Mouse (Mus musculus) right cerebral cortex, postnatal 25 days (tissue): ENCODE measurements around the gene Sgtb.

Experiments
- DNase-seq: peaks from one replicate; pipeline ENCODE4 v3.0.0; 2022

Gene Sgtb

GRCm38 (mm10) chr13:104109288-104109815 lies at the start of gene Sgtb, which contains the start of gene Nln:
Sgtb (plus strand) TSS chr13:104109741.
Nln (minus strand) TSS chr13:104109614.
- DNase-seq, result peak; percentile 88

DNA sequence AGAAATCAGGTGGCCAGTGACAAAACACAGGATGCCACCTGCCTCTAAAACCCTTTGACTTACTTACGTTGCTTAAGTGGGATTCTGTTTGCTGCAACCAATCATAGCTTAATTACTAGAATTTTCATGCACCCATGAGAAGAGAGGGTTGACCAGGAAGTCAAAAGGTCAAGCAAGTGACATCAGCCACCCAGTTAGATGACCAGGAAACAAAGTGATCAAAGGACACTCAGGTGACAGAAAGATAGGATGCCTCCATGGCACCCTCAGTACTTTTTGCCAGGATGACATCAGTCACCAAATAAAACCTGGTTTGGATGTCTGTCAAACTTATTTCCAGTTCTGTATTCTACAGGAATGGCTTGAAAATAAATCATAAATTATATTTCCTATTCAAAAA lies 49.3 kb upstream of the Sgtb start:
- DNase-seq, result no peak

DNA sequence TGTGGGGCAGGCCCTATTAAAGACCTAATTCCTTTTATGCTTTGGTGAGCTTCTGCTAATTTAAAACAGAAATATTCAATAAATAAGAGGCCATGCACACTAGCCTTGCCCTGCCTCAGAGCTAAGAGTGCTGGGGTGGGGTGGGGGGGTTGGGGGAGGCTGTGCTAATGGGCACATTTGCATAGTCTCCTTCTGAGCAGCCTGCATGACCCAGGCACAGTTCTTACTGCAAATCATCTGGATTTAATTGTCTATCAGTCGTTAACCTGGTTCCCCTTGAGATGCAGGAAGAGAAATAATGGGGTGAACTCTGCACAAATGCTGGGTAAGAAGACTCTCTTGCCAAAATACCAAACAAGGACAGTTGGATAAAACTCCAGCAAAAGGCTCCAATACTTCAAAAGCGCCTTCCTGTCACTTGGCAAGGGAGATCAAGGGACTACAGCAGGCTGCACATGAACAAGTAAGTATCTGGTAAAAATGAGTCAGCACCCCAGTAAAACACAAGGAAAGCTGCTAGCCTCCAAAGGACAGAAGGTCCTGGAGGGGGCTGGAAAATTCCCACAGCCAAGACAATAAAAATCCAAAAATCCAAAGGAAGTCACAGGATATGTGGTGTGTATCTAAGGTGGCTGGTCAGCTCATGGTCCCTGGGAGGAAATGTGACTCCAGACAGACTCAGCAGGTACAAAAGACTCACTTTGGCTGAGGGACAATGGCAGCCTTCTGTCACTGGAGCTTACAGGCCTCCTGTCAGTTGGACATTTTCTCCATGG lies 47.4 kb upstream of the Sgtb start:
- DNase-seq, result no peak

DNA sequence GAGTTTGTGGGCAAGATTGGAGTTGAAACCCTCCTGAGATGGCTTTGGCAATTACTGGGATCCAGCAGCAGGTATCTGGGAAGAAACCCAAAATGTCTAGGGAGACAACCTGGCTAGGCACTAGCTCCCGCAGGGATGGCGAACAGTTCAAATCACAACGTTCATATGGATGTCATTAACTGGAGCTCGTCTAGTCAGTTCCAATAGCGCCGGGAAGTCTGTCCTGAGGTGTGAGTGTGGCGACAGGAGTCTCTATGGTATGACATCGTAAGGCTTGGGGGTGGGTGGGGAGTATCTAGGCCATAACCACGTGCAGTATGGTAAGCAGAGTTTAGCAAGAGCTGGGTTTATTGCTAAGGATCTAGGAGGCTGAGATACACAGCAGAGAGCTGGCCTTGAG lies 46.5 kb upstream of the Sgtb start:
- no peak for DNase-seq

- no peak for DNase-seq
These were observed 43.7 kb upstream of the Sgtb start for GRCm38 (mm10) chr13:104065649-104066347.

- no peak for DNase-seq
These were observed 40.3 kb upstream of the Sgtb start for GRCm38 (mm10) chr13:104069216-104069615.

DNA sequence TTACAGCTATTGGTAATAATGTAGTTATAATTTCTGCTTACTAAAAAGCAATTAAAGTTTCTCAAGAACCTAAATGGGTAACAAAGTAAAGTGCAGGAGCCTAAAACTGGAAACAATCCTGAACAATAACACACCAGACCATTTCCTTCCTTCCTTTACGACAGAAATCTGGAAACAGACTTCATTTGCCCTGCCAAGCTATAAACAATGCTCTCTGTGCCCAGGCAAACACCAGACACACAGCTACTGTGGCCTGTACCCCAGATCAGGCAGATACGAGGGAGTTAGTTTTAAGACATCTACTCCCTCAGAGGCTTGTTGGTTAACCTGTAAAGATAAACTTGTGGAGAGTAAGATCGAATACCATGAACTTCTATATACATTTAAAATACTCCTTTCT lies 38.8 kb upstream of the Sgtb start:
- DNase-seq, result no peak

- DNase-seq, result no peak
These were observed 37.2 kb upstream of the Sgtb start for GRCm38 (mm10) chr13:104072351-104072750.

GRCm38 (mm10) chr13:104074230-104074629 lies 35.3 kb upstream of the Sgtb start:
- DNase-seq, result no peak

DNA sequence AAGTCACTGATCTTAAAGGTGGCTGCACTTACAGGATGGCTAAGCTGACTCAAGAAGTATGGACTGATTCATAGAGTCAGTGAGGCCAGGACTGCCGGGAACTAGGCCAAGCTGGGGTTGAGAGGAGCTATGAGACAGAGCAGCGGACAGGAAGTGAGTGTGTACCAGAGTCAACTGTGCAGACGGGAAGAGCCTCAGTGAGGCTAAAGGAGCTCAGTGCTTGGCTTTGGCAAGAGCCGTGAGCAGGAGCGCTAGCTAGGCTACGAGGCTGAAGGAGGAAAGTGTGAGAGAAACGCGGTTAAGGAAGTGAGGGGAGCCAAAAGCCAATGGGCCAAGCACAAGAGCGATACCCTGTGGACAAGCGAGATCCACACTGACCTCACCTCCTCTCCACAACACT lies 34.8 kb upstream of the Sgtb start:
- no peak for DNase-seq

DNA sequence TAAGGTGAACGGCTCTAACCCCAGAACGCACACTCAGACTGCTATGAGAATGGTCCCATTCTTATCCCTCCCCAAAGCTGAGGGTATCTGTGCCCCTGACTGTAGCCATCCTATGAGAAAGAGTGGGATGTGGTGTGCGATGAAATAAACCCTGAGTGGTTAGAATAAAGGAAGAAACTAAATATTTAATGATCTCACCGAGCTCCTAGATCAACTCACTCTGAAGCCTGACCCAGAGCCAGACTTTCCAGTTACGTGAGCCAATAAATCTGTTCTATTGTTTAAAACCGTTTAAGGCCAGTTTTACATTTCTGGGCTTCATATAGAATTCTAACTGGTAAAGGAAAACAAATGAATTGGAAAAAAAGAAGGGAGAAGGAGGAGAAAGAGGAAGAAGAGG lies 32.5 kb upstream of the Sgtb start:
- no peak for DNase-seq

DNA sequence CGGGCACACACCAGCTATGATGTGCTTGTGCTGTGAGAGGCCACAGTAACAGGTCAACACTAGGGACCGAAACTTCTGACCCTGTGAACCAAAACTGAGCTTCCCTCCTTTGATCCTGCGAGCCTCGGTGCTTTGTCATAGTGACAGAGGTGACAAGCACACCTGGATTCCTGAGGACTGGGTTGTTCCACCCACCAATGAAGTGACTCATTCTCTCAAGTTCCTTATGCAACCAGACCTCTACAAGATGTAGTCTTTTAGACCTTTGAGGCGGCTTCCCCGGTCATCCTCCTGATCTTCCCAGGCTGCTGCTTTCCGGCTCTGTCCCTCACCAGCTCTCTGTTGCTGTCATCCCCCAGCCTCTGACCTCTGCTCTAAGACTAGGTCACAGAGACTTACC lies 27.0 kb upstream of the Sgtb start:
- DNase-seq, result no peak

DNA sequence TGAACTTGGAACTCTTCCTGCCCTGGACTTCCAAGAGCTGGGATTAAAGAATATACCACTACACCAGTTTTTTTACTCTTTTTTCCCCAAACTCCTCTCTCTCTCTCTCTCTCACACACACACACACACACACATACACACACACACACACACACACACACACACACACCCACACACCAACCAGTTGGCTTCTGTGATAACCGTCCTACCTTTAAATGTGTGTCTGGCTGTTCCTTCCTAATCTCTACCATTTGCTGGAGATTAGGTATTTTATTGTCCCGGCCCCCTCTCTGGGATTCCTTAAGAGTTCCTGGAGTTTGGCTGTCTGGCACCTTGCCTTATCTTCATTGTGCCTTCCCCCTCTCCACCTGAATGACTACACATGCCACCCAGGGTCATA lies 24.9 kb upstream of the Sgtb start:
- no peak for DNase-seq

DNA sequence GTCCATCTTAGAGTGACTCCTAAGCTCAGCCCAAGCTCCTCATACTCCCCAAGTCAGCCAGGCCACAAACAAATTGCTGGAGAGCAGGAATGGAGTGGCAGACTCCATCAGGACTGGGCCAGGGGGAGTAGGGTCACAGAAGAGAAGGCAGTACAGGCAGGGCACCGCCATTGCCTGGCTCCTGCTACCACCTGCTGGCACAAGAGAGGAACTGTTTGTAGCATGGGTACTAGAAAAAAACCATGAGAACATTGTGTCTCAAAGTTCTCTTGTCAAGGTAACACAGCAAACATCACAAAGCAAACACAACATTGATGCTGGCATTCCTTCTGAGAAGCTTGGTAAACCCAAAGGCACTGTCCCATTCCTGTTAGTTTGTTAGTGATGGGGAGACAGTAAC lies 20.2 kb upstream of the Sgtb start:
- no peak for DNase-seq

DNA sequence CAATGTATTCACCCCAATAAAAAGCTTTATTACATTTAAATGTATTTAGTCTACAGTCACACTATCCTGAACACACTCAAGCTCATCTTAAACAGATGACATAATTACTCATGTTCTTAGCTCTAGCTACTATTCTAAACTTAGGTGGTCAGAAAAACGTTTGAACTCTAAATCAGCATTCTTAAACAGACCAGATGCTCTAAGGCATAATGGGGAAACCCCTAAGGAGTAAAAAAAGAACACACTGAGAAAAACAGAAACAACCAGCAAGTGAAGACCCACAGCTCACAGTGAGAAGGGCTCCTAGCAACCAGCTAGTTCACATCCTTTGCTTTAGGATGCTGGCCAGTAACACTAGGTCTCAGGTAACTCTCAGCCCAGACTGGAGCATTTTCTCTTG lies 17.8 kb upstream of the Sgtb start:
- no peak for DNase-seq

- no peak for DNase-seq
These were observed 14.8 kb upstream of the Sgtb start for GRCm38 (mm10) chr13:104094531-104095385.

DNA sequence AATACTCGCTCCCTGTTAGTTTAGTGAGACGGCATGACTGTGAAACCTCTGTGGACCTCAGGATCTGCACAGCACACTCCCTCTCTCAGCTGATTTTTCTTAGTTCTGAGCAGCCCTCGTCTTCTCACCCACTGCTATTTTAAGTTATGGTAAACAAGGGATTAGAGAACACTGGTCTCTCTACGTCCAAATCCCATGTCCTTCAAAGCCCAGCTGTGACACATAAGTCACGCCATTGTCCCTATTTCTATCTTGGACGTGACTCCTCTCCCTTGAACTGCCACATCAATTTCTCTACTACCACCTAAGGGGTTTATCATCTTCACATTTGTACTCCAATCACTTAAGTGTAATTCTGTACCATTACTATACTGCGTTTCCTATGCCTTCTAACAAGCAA lies 13.6 kb upstream of the Sgtb start:
- DNase-seq, result no peak

DNA sequence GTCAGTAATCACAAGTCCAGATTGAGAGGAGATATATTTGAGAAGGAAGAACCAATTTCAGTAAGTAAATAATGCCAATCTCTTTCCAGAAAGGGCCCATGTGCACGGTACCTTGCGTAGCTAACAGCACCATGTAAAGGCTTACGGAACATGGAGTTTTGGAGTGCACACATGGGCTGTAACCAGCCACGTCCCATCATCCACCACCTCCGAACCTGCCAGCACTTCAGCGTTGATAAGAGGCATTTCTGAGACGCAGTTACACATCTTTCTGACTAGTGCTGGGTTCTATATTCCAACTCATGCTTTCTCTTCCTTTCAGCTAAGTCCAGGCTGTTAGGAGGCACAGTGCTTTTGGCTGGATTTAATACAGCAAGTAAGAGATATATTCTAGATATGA lies 12.4 kb upstream of the Sgtb start:
- DNase-seq, result no peak

GRCm38 (mm10) chr13:104100416-104100815 lies 9.1 kb upstream of the Sgtb start:
- DNase-seq, result no peak

DNA sequence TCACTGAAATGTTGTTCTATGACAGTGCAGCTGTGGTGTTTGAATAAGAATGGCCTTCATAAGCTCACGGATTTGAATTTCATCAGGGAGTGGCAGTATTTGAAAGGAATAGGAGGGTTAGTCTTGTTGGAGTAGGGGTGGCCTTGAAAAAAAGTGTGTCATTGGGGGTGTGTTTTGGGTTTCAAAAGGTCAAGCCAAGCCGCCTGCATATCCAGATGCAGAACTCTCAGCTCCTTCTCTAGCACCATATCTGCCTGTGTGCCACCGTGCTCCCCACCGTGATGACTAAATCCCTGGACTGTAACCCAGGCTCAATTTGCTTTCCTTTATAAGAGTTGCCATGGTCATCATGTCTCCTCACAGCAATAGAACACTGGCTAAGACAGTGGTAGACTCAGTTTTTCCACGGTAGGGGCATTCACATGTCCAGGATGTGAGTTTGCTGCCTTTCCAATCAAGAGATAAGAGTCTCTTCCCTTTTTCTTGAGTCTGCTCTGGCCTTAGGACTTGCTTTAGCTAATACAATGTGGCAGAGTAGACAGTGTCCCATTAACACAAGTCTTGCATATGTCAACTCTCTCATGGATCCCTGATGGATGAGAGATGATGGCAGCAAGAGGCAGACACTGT lies 7.8 kb upstream of the Sgtb start:
- no peak for DNase-seq

- no peak for DNase-seq
These were observed 772 bp upstream of the Sgtb start for GRCm38 (mm10) chr13:104108651-104109287.

DNA sequence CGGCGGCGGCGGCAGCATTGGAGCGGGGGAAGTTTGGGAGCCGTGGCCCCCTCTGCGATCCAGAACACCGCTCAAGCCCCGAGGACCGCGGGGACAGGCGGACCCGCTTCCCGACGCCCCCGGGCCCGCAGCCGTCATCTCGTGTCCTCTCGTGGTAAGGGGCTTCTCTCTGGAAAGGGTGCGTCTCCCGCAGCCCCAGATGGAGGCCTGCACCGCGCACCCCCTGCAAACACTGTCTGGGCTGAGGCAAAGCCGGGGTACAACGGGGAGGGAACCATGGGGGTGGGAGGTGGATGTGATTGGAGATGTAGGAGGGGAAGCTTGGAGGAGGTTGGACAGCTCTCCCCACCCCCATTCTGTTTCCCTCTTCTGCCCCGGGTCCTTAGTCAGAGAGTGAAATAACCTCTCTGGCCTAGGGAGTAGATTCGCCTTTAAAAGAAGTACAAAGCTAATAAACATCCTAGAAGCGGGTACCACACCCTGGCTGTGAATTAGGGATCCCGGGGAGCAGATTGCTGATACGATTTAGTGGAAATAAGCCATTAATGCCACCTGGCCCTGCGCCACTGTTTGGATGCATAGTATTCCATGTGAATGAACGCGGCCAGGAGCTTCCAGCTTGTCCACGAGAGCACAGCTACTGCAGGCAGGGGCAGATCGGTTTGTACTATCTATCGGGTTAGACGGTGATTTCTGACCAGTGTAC lies 428 bp downstream of the Sgtb start:
- peak; percentile 43 for DNase-seq
